Mouse (Mus musculus) myocyte (in vitro differentiated cells): ENCODE results near the gene Sox18.

Experiments used
- CEBPB ChIP-seq: IDR thresholded peaks from 2 replicates; pipeline ENCODE4 v1.6.1; 2011; ENCODE audit warnings: mild to moderate bottlenecking, moderate library complexity; ENCODE audit not compliant: poor library complexity, insufficient read depth, severe bottlenecking
- MYOD1 ChIP-seq, 3 experiments: IDR thresholded peaks; one replicate each; pipeline ENCODE4 v1.6.1; 2011; ENCODE audit warnings: control low read depth in 2 of 3, low read depth in 2 of 3, mild to moderate bottlenecking in 2 of 3, moderate library complexity in 1 of 3; ENCODE audit not compliant: insufficient read length in 2 of 3, control insufficient read depth in 1 of 3
- MYOG ChIP-seq, 3 experiments: IDR thresholded peaks; one replicate each; pipeline ENCODE4 v1.6.1; 2011; ENCODE audit warnings: control low read depth in 2 of 3, low read depth in 2 of 3, mild to moderate bottlenecking in 2 of 3; ENCODE audit not compliant: insufficient read length in 2 of 3, control insufficient read depth in 1 of 3, insufficient read depth in 1 of 3
- POLR2A ChIP-seq: IDR thresholded peaks from one replicate; pipeline ENCODE4 v1.6.1; 2011; ENCODE audit warnings: low read depth, mild to moderate bottlenecking, control low read depth, moderate library complexity; ENCODE audit not compliant: insufficient read length
- REST ChIP-seq: IDR thresholded peaks from one replicate; pipeline ENCODE4 v1.6.1; 2011; ENCODE audit warnings: mild to moderate bottlenecking, control low read depth, moderate library complexity; ENCODE audit not compliant: insufficient read depth, insufficient read length
- TCF3 ChIP-seq: IDR thresholded peaks from one replicate; pipeline ENCODE4 v1.6.1; 2011; ENCODE audit warnings: low read depth, control low read depth; ENCODE audit not compliant: insufficient read length
- USF1 ChIP-seq: IDR thresholded peaks from one replicate; pipeline ENCODE4 v1.6.1; 2011; ENCODE audit warnings: low read depth, mild to moderate bottlenecking, control low read depth, moderate library complexity

DNA sequence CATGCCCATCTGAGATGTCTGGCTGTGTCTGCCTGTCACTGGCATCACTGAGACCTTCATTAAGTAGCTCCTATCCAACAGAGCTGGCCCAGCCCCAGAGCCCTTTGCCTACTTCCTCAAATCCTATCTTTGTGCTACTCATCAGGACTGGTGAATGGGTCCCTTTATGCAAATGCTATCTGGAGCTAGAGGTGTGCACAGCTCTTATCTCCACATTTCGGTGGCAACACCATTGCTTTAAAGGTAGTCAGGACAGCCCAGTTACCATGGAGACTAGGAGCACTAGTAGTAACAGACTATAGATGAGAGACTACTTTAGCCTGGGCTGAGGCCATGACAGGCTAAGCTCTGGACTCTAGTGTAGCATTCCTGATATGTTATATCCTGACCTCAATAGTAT lies 13.3 kb upstream of the Sox18 start:
- no peak for TF ChIP-seq MYOD1 (IDR thresholded peaks at IDR 0.05; ENCODE audit: control insufficient read depth in 1 of 3, insufficient read length in 2 of 3, low read depth in 2 of 3)
- TF ChIP-seq USF1 = no peak
- TF ChIP-seq POLR2A = no peak
- TF ChIP-seq MYOG (IDR thresholded peaks at IDR 0.05; ENCODE audit: control insufficient read depth in 1 of 3, insufficient read depth in 1 of 3, insufficient read length in 2 of 3, low read depth in 2 of 3) = no peak
- TF ChIP-seq REST = no peak
- TF ChIP-seq TCF3 = no peak
- no peak for TF ChIP-seq CEBPB
